Mouse (Mus musculus): ENCODE measurements around the gene Rasgrf2. TPM values are rescaled to one million over a fixed set of nuclear protein-coding genes. Genes with fewer than 3 reads are reported as not detected.

The Rasgrf2 gene
- polyA plus RNA-seq, 1 experiment from 2014 or later: 1.0 TPM

DNA sequence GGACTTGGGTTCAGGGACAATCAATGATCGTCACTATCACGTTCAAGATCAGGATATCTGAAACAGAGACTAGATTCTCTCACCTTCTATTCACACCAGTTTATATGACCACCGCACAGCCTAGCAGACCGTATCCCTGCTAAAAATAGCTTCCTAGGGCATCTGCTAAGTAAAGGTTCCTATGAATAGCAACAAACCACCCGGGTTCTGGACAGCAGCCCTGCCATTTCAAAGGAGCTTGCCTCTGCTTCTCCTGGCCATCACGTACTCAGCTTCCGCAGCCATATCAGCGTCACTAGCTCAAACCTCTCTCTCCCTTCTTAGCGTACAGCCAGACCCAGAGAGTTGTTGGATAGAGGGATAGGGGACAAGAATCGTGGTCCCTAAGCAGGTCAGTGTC is 254.1 kb downstream of the Rasgrf2 start:
- Histone ChIP-seq H3K4me3 (ENCODE audit: low read length) (no peak overlapping the region), H3K9me3 (ENCODE audit: low read length) (no peaks in the 10 kb centered on the region), H3K36me3 (ENCODE audit: insufficient read depth, low read length) (no peaks in the 10 kb centered on the region), H3K27ac (ENCODE audit: low read length) (no peak overlapping the region), H3K4me1 (ENCODE audit: insufficient read depth, low read length) (no peaks in the 10 kb centered on the region), H3K9ac (replicated peaks; ENCODE audit: low read length) (no peak overlapping the region), H3K4me2 (replicated peaks; ENCODE audit: low read depth, low read length) (no peak overlapping the region), H3K27me3 (ENCODE audit: insufficient read depth, low read length) (no peaks in the 10 kb centered on the region)
- WGBS: 80% methylated on average over 10 of the region's 10 CpGs
- ATAC-seq (ENCODE audit: low FRiP score, low TSS enrichment): no peak

GRCm38 (mm10) chr13:91876741-91877349 is 254.6 kb downstream of the Rasgrf2 start, which contains the start of gene Ckmt2:
Ckmt2 (minus strand) TSS chr13:91876885.
- Histone ChIP-seq H3K4me1 (ENCODE audit: insufficient read depth, low read length) (no peaks in the 10 kb centered on the region), H3K36me3 (ENCODE audit: insufficient read depth, low read length) (no peaks in the 10 kb centered on the region), H3K27me3 (ENCODE audit: insufficient read depth, low read length) (no peaks in the 10 kb centered on the region), H3K9ac (replicated peaks; ENCODE audit: low read length) (no peak within 1 kb of the TSS), H3K27ac (ENCODE audit: low read length) (no peak within 1 kb of the TSS), H3K4me2 (replicated peaks; ENCODE audit: low read depth, low read length) (no peak within 1 kb of the TSS), H3K9me3 (ENCODE audit: low read length) (no peaks in the 10 kb centered on the region), H3K4me3 (ENCODE audit: low read length) (no peak within 1 kb of the TSS)
- ATAC-seq (ENCODE audit: low FRiP score, low TSS enrichment): no peak
- 52% methylated on average over 5 of the region's 5 CpGs for WGBS

- Histone ChIP-seq H3K9ac (replicated peaks; ENCODE audit: low read length) (no peak overlapping the region), H3K36me3 (ENCODE audit: insufficient read depth, low read length) (no peaks in the 10 kb centered on the region), H3K27ac (ENCODE audit: low read length) (no peak overlapping the region), H3K27me3 (ENCODE audit: insufficient read depth, low read length) (no peaks in the 10 kb centered on the region), H3K4me3 (ENCODE audit: low read length) (no peak overlapping the region), H3K4me1 (ENCODE audit: insufficient read depth, low read length) (no peaks in the 10 kb centered on the region), H3K4me2 (replicated peaks; ENCODE audit: low read depth, low read length) (no peak overlapping the region), H3K9me3 (ENCODE audit: low read length) (no peaks in the 10 kb centered on the region)
- WGBS: 52% methylated on average over 2 of the region's 2 CpGs
- ATAC-seq (ENCODE audit: low FRiP score, low TSS enrichment): no peak
Measured at GRCm38 (mm10) chr13:91875581-91875980, 255.9 kb downstream of the Rasgrf2 start.

DNA sequence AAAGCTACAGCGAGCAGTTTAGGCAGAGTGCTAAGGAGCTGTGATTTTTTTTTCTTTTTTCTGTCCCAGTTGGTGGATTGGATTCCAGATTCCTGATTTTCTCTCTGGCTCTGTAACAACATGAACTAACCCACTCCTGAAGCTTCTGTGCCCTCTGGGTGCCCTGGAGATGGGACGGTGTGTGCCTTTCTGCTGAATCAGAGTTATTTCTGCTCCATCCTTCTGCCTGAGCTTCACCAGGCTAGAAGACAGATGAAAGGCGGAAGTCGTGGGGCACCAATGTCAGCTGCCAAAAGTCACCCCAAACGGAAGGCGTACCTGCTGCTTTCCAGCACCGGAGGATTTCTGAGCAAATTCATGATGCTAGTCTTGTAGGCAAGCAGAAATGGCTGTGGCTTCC is 256.9 kb downstream of the Rasgrf2 start:
- ATAC-seq (ENCODE audit: low FRiP score, low TSS enrichment): no peak
- WGBS: 77% methylated on average over 7 of the region's 7 CpGs
- no peak overlapping the region for H3K4me2 ChIP-seq (replicated peaks; ENCODE audit: low read depth, low read length)
- no peaks in the 10 kb centered on the region for H3K36me3 ChIP-seq (ENCODE audit: insufficient read depth, low read length)
- no peak overlapping the region for H3K4me3 ChIP-seq (ENCODE audit: low read length)
- no peaks in the 10 kb centered on the region for H3K27me3 ChIP-seq (ENCODE audit: insufficient read depth, low read length)
- no peaks in the 10 kb centered on the region for H3K4me1 ChIP-seq (ENCODE audit: insufficient read depth, low read length)
- H3K27ac ChIP-seq (ENCODE audit: low read length): no peak overlapping the region
- no peak overlapping the region for H3K9ac ChIP-seq (replicated peaks; ENCODE audit: low read length)
- no peaks in the 10 kb centered on the region for H3K9me3 ChIP-seq (ENCODE audit: low read length)

DNA sequence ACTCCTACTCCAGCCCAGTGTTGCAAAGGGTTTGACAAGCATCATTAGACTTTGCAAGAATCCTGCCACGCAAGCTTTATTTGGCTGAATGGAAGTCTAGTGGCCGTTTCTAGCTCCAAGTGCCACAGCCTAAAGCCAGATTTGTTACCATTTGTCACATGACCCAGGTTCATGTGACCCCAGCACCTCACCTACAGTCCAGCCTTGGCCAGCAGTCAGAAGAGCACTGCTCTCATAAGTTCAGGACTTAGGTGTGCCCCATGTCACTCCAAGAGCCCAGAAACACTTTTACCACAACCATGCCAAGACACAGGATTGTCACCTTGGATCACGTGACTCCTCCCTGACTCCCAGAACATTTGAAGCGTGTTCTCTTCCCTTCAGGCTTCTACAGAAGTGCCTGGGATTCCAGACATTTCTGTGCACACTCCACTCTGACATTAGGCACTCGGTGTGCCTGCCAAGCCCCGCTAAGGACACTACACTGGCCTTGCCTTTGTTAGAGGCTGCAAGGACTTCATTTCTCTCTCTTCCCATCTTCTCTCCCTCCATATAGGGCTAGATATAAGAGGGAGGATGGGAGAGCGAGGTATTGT is 257.6 kb downstream of the Rasgrf2 start:
- no peak overlapping the region for H3K27ac ChIP-seq (ENCODE audit: low read length)
- no peaks in the 10 kb centered on the region for H3K27me3 ChIP-seq (ENCODE audit: insufficient read depth, low read length)
- no peak overlapping the region for H3K9ac ChIP-seq (replicated peaks; ENCODE audit: low read length)
- no peaks in the 10 kb centered on the region for H3K9me3 ChIP-seq (ENCODE audit: low read length)
- H3K4me2 ChIP-seq (replicated peaks; ENCODE audit: low read depth, low read length): no peak overlapping the region
- WGBS: 73% methylated on average over 7 of the region's 7 CpGs
- no peaks in the 10 kb centered on the region for H3K4me1 ChIP-seq (ENCODE audit: insufficient read depth, low read length)
- no peak for ATAC-seq (ENCODE audit: low FRiP score, low TSS enrichment)
- no peaks in the 10 kb centered on the region for H3K36me3 ChIP-seq (ENCODE audit: insufficient read depth, low read length)
- no peak overlapping the region for H3K4me3 ChIP-seq (ENCODE audit: low read length)

- Histone ChIP-seq H3K9me3 (ENCODE audit: low read length) (no peaks in the 10 kb centered on the region), H3K9ac (replicated peaks; ENCODE audit: low read length) (no peak overlapping the region), H3K27ac (ENCODE audit: low read length) (no peak overlapping the region), H3K4me1 (ENCODE audit: insufficient read depth, low read length) (no peaks in the 10 kb centered on the region), H3K4me3 (ENCODE audit: low read length) (no peak overlapping the region), H3K4me2 (replicated peaks; ENCODE audit: low read depth, low read length) (no peak overlapping the region), H3K27me3 (ENCODE audit: insufficient read depth, low read length) (no peaks in the 10 kb centered on the region), H3K36me3 (ENCODE audit: insufficient read depth, low read length) (no peaks in the 10 kb centered on the region)
- ATAC-seq (ENCODE audit: low FRiP score, low TSS enrichment): no peak
- 79% methylated on average over 1 of the region's 1 CpGs for WGBS
Measured at GRCm38 (mm10) chr13:91868577-91868976, 262.9 kb downstream of the Rasgrf2 start.

DNA sequence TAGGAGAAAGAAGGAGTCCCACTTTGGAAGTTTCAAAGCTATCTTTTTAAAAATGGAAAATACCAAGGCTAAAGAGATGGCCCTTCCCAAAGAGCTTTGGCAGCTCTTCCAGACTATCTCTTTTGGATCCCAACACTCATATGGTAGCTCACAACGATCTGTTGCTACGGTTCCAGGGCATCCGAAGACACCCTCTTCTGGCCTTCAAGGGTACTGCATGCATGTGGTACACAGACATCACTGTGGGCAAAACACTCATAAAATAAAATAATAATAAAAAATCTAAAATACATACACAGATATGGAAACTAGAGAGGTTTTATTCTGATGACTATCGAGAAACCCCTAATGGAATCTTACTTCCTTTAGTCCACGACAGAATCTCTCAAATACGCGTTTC is 272.6 kb downstream of the Rasgrf2 start:
- no peaks in the 10 kb centered on the region for H3K9me3 ChIP-seq (ENCODE audit: low read length)
- no peak overlapping the region for H3K27ac ChIP-seq (ENCODE audit: low read length)
- no peaks in the 10 kb centered on the region for H3K36me3 ChIP-seq (ENCODE audit: insufficient read depth, low read length)
- no peak overlapping the region for H3K4me2 ChIP-seq (replicated peaks; ENCODE audit: low read depth, low read length)
- no peaks in the 10 kb centered on the region for H3K4me1 ChIP-seq (ENCODE audit: insufficient read depth, low read length)
- H3K4me3 ChIP-seq (ENCODE audit: low read length): no peak overlapping the region
- WGBS: 84% methylated on average over 7 of the region's 7 CpGs
- H3K27me3 ChIP-seq (ENCODE audit: insufficient read depth, low read length): no peaks in the 10 kb centered on the region
- H3K9ac ChIP-seq (replicated peaks; ENCODE audit: low read length): no peak overlapping the region
- ATAC-seq (ENCODE audit: low FRiP score, low TSS enrichment): no peak

- Histone ChIP-seq H3K4me3 (ENCODE audit: low read length) (no peak overlapping the region), H3K9ac (replicated peaks; ENCODE audit: low read length) (no peak overlapping the region), H3K27me3 (ENCODE audit: insufficient read depth, low read length) (no peaks in the 10 kb centered on the region), H3K9me3 (ENCODE audit: low read length) (no peaks in the 10 kb centered on the region), H3K4me2 (replicated peaks; ENCODE audit: low read depth, low read length) (no peak overlapping the region), H3K27ac (ENCODE audit: low read length) (no peak overlapping the region), H3K4me1 (ENCODE audit: insufficient read depth, low read length) (no peaks in the 10 kb centered on the region), H3K36me3 (ENCODE audit: insufficient read depth, low read length) (no peaks in the 10 kb centered on the region)
- no peak for ATAC-seq (ENCODE audit: low FRiP score, low TSS enrichment)
- 65% methylated on average over 8 of the region's 8 CpGs for WGBS
Measured at GRCm38 (mm10) chr13:91857427-91857826, 274.0 kb downstream of the Rasgrf2 start.

DNA sequence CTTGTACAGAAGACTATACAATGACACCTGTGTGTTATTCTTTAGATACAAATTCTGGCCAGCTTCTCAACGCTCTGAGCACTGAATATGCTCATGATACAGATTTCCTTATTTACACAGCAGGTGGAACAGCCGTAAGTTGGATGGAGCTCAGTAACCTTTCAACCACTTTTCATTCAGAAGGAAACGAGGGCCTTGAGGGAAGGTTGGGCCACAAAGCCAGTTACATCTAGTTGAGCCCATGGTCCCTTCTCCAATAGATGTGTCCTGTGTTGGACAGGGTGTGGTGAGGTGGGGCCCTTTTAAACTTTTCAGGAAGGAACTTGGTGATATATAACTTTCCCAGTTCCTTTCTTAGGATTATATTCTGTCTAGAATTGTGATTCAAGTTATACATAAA is 277.0 kb downstream of the Rasgrf2 start:
- no peaks in the 10 kb centered on the region for H3K9me3 ChIP-seq (ENCODE audit: low read length)
- H3K36me3 ChIP-seq (ENCODE audit: insufficient read depth, low read length): no peaks in the 10 kb centered on the region
- H3K27me3 ChIP-seq (ENCODE audit: insufficient read depth, low read length): no peaks in the 10 kb centered on the region
- H3K27ac ChIP-seq (ENCODE audit: low read length): no peak overlapping the region
- no peak overlapping the region for H3K4me2 ChIP-seq (replicated peaks; ENCODE audit: low read depth, low read length)
- 77% methylated on average over 3 of the region's 3 CpGs for WGBS
- ATAC-seq (ENCODE audit: low FRiP score, low TSS enrichment): no peak
- H3K4me3 ChIP-seq (ENCODE audit: low read length): no peak overlapping the region
- no peaks in the 10 kb centered on the region for H3K4me1 ChIP-seq (ENCODE audit: insufficient read depth, low read length)
- no peak overlapping the region for H3K9ac ChIP-seq (replicated peaks; ENCODE audit: low read length)

All from kidney, embryonic 16.5 days (tissue).